Mouse (Mus musculus): ENCODE results near the gene Med12. TPM values are rescaled to one million over a fixed set of nuclear protein-coding genes. Genes with fewer than 3 reads are reported as not detected.
A peak's percentile ranks its signal among the peaks of the same experiment; 100 is the strongest.

Med12 gene
- 25.8 and 33.0 TPM in 2 replicates for polyA plus RNA-seq (2015; fragmentation: Nextera tagmentation; extraction: Ambion mirVana)

DNA sequence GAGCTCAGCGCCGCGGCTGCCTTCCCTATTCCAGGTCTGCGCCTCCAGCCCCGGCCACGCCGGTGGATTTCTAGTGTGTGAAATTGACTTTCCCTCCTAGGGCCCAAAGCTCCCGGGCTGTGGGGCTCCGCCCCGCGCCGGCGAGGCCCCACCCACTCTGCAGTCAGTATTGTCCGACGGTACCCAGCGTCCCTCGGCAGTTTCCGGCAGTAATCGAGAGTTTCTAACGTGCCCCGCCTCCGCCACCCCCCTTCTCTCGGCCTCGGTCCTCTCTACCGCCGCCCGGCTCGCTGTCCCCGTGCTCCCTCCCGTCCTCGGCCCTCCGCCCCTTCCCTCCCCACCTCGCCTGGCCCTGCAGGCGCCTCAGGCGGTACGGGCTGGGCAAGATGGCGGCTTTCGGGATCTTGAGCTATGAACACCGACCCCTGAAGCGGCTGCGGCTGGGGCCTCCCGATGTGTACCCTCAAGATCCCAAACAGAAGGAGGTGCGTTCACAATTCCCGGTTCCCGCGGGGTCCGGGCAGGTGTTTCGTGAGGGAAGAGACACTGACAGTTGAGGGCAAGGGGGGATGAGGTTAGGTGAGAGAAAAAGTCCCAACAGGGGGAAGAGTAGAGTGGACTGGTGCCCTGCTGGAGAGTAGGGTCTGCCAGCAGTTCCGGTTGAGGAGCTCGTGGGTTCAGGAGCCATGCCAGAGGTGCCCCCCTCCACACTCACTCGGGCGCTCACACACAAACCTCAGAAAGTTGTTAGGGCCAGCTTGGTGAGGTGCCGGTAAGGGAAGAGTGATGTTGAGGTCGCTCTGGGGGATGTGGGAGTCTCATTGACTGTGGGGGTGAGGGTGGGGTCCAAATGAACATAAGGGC, at the start of gene Med12:
Gene Med12 (plus strand): TSS at position 156 of the 864 bp plus-strand sequence.
- peak; percentile 83 for DNase-seq (ENCODE audit: low spot score)

DNA sequence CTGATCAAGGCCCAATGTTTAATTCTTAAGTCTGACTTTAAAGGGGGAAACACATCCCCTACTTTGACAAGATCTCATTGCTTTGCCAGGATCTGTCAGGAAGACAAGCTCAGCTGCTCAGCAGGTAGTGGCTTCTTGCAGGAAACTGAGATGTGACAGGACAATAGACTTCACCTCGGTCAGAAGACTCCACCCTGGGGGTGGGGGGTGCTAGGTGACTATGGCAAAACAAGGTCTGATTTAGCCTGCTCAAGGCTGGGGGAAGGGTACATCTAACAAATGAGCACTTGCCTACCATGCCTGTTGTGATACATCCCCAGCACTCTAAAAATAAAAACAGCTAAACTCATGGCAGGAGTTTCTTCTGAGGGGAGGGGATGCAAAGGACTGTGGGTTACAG, 28.8 kb upstream of the Med12 start:
- no peak for DNase-seq (ENCODE audit: low spot score)

DNA sequence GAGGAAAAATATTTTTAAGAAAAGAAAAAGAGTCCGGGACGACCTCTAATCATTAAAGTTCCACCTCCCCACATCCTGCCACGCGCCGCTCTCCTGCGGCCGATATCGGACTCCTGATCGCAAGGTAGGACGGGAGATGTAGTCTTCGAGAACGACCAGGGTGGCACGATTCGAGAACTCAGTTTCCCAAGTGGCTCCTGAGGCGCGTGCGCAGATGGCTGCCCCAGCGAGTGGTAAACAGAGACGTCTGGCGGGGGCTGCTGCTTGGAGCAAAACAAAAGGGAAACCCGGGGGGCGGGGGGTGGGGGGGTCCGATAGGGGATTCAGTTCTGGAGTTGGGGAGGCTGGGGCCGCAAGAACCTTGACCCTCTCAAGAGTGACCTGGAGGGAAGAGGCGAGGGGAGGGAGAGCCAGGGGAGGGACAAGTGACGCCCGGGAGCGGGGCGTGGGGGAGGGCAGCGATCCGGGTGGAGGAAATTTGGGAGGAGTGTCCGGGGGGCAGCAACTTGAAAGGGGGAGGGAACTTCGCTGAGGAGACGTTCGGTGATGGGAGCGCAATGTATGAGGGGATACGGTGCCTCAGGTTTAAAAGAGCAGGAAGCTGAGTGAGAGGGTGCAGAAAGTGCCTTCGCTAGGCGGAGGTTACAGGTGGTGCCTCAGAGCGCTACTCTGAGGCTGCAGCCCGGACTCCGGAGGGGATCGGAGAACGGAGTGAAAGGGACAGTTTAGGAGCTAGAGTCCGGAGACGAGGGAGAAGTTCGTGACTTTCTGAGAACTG, 19.7 kb upstream of the Med12 start, which contains the start of gene Foxo4:
Gene Foxo4 (plus strand): TSS at position 577 of the 778 bp plus-strand sequence.
- DNase-seq (ENCODE audit: low spot score): peak; percentile 89

DNA sequence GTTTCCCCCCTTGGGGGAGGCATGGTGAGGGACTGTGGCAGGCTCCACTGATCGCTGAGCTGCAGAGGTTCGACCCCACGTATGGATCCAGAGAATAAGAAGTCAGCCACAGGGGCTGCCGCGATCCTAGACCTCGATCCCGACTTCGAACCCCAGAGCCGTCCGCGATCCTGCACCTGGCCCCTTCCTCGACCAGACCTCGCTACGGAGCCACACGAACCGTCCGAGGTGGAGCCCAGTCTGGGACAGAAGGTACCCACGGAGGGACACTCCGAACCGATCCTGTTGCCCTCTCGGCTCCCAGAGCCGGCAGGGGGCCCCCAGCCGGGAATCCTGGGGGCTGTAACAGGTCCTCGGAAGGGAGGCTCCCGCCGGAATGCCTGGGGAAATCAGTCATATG, 19.1 kb upstream of the Med12 start:
- no peak for DNase-seq (ENCODE audit: low spot score)

DNA sequence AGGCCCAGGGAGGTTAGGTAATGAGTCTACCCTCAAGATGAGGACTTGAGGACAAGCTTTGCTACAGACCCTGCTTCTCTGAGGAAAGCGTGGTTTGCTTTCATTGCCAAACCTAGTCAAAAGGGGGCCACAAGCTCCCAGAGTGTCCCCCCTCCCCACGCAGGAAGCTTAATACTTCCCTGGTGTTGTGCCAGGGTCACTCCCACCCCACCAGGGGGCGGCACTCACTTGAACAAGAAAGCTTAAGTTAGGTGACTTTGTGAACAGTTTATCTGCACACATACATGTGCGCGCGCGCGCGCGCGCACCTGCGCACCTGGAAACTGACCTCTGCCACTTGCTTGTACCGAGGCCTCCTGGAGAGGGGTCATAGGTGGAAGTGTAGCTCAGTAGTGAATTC, 17.2 kb upstream of the Med12 start:
- peak; percentile 67 for DNase-seq (ENCODE audit: low spot score)

DNA sequence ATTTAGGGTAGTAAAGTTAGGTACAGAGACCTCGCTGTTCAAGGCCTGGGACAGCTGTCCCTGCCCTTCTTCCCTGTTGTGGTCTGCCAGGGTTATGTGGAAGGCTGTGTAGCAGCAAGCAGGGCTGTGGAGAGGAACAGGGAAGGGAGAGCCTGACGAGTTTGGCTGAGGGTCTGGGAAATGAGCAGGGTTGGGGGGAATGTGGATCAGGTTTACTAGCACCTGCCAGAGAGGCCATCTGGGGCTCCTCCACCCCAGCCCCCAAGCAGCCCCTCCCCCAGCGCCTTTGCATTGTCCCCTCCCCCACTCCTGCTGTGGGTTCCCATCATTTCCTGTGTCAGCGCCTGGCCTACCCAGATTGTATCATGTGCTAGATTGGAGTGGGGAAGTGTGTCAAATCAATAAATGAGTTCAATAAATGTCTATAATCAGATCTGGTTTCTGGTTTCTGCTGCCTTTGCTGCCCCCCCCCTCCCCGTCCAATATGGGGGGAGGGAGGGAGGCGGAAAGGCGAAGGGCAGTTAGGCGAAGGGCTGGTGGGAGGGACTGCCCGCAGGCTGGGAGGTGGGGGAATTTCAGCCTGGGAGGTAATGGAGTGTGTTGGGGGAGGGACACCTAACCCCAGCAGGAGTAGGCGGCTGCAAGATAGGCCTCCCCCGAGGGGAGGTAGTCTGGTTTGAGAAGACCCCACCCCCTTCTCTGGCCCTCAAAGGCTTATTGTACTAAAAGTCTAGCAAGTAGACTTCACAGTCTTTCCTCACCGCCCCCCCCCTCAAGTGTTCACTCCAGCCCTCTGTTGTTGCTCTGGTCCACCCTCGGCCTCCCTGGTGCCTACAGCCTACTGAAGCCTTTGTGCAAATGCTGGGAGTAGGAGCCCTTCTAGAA, 13.1 kb upstream of the Med12 start:
- DNase-seq (ENCODE audit: low spot score): peak; percentile 69

DNA sequence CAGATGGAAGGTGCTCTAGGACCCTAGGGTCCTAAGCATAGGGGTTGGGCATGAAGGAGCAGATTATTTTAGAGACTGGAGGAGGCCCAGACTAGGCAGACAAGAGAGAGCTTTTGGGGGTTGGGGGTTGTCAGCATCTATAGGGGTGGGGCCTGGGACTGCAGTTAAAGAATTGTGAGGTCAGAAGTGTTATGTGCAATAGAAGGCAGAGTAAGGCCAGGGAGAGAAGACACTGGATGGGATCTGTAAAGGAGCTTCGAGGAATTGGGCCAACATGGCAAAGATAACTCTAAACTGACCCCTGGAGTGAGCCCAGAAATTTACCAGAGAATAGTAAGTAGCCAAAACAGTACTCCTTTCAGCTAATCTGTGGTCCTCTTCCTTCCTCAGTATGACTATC, 9.9 kb upstream of the Med12 start, which contains the start of gene Gm614:
Gene Gm614 (minus strand): TSS at position 101 of the 400 bp plus-strand sequence.
- DNase-seq (ENCODE audit: low spot score): no peak

DNA sequence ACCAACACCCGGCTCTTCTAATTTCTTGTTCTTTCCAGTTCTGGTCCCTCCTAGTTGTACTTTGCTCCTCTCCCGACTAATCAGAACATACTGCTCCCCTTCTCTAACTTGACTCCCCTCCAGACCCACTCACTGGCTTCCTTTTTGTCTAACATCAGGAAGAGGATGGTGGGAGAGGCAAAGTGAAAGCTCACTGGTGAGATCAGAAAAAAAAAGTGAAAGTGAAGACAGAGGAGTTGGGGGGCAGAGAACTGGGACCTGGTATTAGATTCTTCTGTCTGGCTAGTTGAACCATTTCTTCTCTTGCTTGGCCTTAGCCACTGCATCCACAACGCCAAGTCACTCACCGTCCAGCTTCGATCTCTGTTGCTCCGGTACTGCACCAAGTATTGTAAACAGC, 7.2 kb upstream of the Med12 start:
- DNase-seq (ENCODE audit: low spot score): no peak

DNA sequence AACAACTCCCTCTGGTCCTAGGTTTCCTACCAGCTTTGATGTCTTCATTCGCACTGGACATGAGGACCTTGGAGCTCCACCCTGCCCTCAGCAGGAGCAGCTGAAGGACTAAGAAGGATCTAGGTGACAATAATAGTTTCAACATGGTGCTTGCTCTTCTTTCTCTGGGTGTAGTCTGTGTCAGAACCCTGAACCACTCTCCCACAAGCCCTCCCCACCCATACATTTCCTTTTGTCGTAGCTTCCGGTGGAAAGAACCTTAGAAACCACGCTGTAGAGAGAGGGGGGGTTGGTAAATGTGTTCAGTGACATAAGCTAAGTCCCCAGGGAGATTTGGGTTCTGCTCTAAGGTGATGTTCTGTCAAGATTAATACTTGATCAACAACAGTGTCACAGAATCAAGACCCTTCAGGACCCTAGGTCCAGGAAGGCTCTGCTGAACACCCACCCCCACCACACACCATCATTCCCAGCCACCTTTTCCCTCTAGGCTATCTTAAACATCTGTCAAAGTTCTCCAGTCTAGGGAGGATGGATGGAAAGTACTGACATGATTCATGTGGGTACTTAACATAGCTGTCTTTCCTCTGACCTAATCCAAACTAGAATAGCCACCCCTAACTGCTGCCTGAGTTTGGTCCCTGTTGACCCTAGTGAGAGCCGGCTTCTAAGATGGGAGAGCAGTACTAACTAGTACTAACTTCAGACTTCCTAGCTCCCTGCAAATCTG, 5.6 kb upstream of the Med12 start, which contains the start of gene Il2rg:
Gene Il2rg (minus strand): TSS at position 231 of the 730 bp plus-strand sequence.
- DNase-seq (ENCODE audit: low spot score): peak; percentile 78

DNA sequence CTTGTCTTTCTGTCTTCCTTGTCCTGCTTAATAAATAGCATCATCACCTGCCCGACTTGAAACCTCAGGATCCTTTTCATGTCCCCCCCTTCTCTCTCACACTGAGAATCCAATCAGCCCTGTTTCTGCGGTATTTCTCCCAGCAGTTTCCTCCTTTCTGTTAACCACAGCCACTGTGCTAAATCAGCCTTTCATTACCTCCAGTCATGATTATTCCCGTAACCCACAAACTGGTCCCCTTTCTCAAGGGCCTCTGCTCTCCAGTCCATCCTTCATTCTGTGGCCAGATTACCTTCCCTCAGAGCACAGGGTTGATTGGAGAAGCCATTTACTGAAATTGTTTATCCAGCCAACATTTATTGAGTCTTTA, 5.1 kb upstream of the Med12 start, which contains the start of gene Gm20489:
Gene Gm20489 (minus strand): TSS at position 269 of the 370 bp plus-strand sequence.
- DNase-seq (ENCODE audit: low spot score): no peak

DNA sequence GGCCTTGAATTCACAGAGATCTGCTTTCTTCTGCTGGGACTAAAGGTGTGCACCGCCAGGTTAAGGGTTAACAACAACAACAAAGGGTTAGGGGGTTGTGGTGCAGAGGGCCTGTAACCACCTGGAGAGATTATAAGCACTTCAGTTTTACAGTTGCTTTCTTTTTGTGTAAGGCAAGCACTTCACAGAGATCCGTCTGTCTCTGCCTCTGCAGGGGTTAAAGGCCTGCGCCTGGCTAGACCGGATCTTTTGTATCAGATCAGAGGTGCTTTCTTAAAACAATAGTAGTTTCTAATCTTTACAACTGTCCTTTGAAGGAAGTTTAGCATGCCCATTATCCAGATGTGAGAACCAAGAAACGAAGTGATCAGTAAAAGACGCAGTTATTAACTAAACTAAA, 420 bp upstream of the Med12 start:
- peak; percentile 45 for DNase-seq (ENCODE audit: low spot score)

DNA sequence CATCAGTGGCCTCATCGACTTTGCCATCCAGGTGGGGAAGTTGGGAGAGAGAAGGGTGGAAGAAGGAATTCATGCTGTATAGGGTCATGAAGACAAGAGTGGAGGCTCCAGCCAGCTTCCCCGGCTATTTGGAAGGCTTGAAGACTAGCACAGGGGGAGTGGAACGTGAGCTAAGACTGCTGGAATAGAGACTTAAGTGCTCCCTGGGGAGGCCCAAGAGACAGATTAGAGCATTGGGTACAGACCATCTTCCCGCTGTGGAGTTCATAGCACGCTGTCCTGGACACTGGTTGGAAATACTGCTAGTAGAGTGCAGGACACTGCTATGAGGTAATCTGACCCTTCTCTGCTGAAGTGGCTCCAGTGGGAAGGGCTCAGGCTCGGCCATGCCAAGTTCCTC, 9.0 kb downstream of the Med12 start:
- DNase-seq (ENCODE audit: low spot score): no peak

DNA sequence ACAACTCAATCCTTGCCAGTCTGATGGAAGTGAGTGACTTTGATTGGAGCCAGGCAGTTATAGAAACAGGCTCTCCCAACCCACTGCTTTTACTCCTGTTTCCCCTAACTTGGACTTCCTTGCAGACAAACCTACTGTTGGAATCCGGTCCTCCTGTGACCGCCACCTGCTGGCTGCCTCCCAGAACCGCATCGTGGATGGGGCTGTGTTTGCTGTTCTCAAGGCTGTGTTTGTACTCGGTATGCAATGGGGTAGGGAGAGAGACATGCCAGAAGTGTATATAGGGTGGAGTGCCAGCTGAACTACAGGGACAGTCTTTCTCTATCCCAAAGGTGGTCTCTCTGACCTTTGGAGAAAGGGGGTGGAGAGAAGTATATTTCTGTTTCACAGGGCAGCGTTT, 11.7 kb downstream of the Med12 start:
- peak; percentile 61 for DNase-seq (ENCODE audit: low spot score)

DNA sequence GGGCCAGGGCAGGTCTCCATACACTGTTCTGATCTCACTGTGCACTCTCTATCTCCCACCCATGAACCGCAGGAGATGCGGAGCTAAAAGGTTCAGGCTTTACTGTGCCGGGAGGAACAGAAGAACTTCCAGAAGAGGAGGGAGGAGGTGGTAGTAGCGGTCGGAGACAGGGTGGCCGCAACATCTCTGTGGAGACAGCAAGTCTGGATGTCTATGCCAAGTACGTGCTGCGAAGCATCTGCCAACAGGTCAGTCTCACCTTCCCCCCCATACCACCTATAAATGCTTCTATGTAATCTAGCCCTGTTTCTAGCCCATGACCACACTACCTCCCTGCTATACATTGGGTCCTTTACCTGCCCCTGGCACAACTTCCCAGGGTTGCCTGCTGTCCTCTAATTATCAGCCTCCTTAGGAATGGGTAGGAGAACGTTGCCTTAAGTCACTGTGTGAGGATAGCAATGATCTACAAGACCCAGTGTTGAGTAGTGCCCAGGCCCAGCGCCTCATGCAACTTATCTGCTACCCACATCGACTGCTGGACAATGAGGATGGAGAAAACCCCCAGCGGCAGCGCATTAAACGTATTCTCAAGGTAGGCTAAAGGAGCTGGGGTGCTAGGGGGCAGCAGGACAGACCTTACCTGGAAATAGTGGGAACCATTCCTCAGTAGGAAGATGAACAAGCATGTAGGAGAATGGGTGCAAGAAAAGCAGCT, 12.3 kb downstream of the Med12 start:
- no peak for DNase-seq (ENCODE audit: low spot score)

DNA sequence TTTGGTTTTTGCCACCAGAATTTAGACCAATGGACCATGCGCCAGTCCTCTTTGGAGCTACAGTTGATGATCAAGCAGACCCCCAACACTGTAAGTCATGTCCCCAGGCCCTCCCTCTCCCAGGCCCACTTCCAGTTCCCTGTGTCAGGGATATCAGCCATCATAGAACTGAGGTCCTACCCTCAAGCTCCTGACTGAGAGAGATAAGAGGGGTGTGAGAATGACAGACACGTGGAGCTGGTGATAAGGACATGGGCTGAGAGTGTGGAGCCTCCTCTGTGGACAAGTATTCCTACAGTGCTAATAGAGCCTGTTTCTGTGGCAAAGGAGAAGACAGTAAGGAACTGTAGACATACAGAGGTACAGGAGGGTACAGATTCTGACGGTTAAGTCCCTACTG, 13.7 kb downstream of the Med12 start:
- DNase-seq (ENCODE audit: low spot score): no peak

DNA sequence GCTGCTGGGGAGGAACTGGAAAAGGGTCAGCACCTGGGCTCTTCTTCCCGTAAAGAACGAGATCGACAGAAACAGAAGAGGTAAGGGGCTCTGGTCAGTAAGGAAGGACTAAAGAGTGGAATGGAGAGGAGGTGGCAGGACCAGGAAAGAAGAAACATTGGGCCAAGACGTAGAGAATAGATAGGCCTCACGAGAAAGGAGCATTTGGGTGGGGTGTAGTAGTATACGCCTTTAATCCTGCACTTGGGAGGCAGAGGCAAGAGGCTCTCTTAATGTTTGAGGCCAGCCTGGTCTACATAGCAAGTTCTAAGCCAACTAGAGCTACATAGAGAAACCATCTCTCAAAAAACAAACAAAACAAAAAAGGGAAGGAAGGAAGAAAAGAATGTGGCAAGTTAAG, 14.6 kb downstream of the Med12 start:
- DNase-seq (ENCODE audit: low spot score): no peak

DNA sequence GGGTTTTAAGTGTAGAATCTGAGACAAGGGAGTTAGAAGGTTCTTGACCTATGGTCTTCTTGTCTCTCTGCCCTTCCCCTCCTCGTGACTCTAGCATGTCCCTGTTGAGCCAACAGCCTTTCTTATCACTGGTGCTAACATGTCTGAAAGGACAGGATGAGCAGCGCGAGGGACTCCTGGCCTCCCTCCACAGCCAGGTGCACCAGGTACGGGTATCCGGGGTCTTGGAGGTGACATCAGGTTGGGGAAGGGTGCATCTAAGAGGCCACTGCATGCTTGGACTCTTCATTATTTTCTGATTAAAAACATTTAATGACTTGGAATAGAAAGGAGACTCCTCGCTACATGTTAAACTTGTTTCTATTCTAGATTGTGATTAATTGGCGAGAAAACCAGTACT, 15.2 kb downstream of the Med12 start:
- DNase-seq (ENCODE audit: low spot score): no peak

DNA sequence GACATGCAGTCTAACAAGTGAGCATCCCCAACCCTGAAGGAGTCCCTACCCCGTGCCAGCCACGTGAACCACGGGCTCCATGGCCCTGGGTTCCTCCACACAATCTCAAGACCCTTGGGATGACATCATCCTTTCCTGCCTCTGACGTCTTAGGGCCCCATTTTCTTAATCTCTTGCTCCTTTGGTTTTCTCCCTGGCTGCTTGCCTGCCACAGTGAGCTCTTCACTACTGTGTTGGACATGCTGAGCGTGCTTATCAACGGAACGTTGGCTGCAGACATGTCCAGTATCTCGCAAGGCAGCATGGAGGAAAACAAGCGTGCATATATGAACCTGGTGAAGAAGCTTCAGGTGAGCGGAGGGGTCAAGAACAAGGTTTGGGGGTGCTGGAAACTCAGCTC, 16.3 kb downstream of the Med12 start:
- no peak for DNase-seq (ENCODE audit: low spot score)

DNA sequence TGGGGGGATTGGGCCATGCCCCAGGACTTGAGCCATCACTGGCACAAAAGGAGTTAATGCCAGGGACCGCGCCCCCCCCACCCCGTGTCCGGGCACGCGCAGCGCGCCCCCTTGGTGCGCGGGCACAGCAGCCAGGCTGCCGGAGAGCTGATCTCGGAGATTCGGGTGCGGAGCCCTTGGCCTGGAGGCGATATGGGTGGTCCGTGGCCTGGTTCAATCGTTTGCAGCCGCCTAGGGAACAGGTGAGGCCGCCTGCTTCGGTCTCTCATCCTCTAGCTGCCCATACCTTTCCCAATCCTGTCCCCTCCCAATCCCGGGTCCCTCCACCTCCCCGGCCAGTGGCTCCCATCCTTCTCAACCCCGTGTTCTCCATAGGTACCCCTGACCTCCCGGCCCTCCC, 25.2 kb downstream of the Med12 start, which contains the start of gene Nlgn3:
Gene Nlgn3 (plus strand): TSS at position 114 of the 400 bp plus-strand sequence.
- DNase-seq (ENCODE audit: low spot score): no peak

Measured in thymus, postnatal 0 days (tissue).